Mouse (Mus musculus) embryonic facial prominence, embryonic 10.5 days (tissue): ENCODE measurements around the gene Zfp641. TPM values are rescaled to one million over a fixed set of nuclear protein-coding genes. Genes with fewer than 3 reads are reported as not detected.

Source experiments
- polyA plus RNA-seq: library from polyadenylated mRNA; unstranded; fragments of >200 nt; fragmentation: Nextera tagmentation; extraction: Ambion mirVana; gene quantifications from 2 replicates; pipeline ENCODE4 v1.2.1, GENCODE M21; 2016

Zfp641 gene
- polyA plus RNA-seq, 1 experiment from 2014 or later: 0.52 TPM

Other genes starting within 250 kb of the Zfp641 start
- gene Pfkm, start 203.6 kb downstream of the Zfp641 start, polyA plus RNA-seq: 36.6 and 39.8 TPM in 2 replicates
- 46.6 and 47.3 TPM in 2 replicates for gene Senp1, start 202.4 kb downstream of the Zfp641 start, polyA plus RNA-seq
- 38.0 and 43.2 TPM in 2 replicates for gene Asb8, start 130.5 kb downstream of the Zfp641 start, polyA plus RNA-seq
- 2.1 and 2.5 TPM in 2 replicates for gene Ccdc184, start 129.0 kb downstream of the Zfp641 start, polyA plus RNA-seq
- gene Olfr288, start 100.6 kb downstream of the Zfp641 start, polyA plus RNA-seq: not detected in 2 replicates
- gene Gm44579, start 75.2 kb downstream of the Zfp641 start, polyA plus RNA-seq: not detected in 2 replicates
- not detected in 2 replicates for gene Olfr287, start 75.1 kb downstream of the Zfp641 start, polyA plus RNA-seq
- not detected in 2 replicates for gene Olfr286, start 61.7 kb downstream of the Zfp641 start, polyA plus RNA-seq
- not detected in 2 replicates for gene H1fnt, start 38.9 kb downstream of the Zfp641 start, polyA plus RNA-seq
- gene Olfr285, start 21.2 kb upstream of the Zfp641 start, polyA plus RNA-seq: not detected in 2 replicates
- not detected in 2 replicates for gene Olfr284, start 44.8 kb upstream of the Zfp641 start, polyA plus RNA-seq
- gene Olfr283, start 84.8 kb upstream of the Zfp641 start, polyA plus RNA-seq: not detected in 2 replicates
- gene Olfr282, start 135.1 kb upstream of the Zfp641 start, polyA plus RNA-seq: not detected in 2 replicates
- not detected in 2 replicates for gene Olfr281, start 156.4 kb upstream of the Zfp641 start, polyA plus RNA-seq
- gene OR5BS1P, start 173.7 kb upstream of the Zfp641 start, polyA plus RNA-seq: not detected in 2 replicates
- 0.20 and 0.26 TPM in 2 replicates for gene Lalba, start 186.6 kb upstream of the Zfp641 start, polyA plus RNA-seq
- gene Olfr279, start 196.2 kb upstream of the Zfp641 start, polyA plus RNA-seq: not detected in 2 replicates
- 151 and 152 TPM in 2 replicates for gene Kansl2, start 238.1 kb upstream of the Zfp641 start, polyA plus RNA-seq